Mouse (Mus musculus) heart, postnatal 4 days (tissue): ENCODE results near the gene Rpsa. TPM values are rescaled to one million over a fixed set of nuclear protein-coding genes. Genes with fewer than 3 reads are reported as not detected.
"Not testable (repeated sequence)": the region's sequence is repeated elsewhere in the genome, so short reads cannot be mapped to it uniquely, and the experiment has no call there.

ENCODE experiments used
- DNase-seq: peaks from one replicate; pipeline ENCODE4 v3.0.0; 2021
- total RNA-seq, 2 experiments: library from RNA; stranded (reverse); gene quantifications; 2 replicates each; pipeline ENCODE4 v1.2.3; 2021

Gene Rpsa
- 100 to 1,000 TPM; 837 to 845 TPM for total RNA-seq

DNA sequence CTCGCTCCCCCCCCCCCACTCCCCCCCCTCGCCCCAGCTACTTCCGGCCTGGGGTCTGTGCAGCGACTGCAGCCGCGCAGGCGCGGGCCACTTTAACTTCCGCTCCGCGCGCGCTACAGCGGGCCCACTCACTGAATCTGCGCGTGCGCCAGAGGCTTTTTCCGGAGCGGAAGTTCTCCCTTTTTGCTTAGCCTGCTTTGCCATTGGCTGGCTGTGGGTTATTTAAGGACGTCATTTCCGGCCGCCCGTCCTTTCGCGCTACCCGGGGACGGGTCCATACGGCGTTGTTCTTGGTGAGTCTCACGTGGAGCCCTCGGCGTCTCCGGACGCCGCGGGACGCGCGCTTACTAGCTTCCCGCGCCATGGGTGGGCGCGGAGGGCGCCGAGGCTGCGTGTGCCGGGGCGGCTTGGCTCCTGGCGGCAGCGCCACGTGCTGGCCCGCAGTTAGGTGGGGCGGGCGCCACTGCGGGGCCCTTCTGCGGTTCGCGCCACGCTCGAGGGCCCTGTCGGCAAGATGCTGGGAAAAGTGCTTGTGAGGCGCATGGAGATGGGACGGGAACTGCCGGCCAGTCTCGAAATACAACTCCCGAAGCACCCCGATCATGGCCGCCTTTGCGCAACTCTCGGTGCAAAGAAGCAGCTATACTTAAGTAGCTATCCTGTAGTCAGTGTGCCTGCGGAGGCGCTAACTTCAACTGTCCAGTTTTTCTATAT is at the start of gene Rpsa:
Gene Rpsa, plus strand, starts transcription at position 152 of the 714 bp plus-strand sequence.
- peak; percentile 98 for DNase-seq

DNA sequence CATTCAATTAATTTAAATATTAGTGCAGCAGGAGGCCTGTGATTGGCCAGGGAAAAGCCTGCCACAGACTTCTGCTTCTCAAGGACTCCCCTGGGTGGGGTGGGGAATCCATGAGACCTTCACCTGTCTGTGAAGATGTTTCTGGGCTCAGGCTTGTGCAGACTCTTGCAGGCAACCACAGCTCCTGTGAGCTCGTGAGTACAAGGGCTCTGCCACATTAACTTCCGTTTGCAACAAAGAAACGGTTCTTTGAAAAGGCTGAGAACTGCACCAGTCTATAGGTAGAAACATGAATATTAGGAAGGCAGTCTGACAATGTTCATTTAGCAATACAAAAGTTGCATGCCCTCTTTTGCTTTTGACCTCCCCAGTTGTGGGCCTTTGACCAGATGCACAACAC is 49.2 kb upstream of the Rpsa start:
- no peak for DNase-seq

DNA sequence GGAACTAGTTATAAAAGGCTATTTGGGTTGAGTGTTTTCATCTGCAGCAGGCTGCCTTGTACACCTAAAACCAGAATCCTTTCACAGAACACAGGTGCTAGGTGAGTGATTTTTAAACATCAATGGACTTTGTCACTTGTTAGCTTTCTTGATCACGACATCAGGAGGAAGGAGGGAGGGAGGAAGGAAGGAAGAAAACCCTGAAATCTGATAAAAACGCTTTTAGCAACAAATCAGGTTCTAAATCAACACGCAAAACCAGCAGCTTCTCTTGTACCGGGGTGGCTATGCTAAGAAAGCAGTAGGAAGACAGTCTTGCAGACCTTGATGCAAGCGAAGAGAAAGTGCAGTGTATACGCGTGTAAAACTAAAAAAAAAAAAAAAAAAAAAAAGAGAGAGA is 47.6 kb upstream of the Rpsa start:
- no peak for DNase-seq

DNA sequence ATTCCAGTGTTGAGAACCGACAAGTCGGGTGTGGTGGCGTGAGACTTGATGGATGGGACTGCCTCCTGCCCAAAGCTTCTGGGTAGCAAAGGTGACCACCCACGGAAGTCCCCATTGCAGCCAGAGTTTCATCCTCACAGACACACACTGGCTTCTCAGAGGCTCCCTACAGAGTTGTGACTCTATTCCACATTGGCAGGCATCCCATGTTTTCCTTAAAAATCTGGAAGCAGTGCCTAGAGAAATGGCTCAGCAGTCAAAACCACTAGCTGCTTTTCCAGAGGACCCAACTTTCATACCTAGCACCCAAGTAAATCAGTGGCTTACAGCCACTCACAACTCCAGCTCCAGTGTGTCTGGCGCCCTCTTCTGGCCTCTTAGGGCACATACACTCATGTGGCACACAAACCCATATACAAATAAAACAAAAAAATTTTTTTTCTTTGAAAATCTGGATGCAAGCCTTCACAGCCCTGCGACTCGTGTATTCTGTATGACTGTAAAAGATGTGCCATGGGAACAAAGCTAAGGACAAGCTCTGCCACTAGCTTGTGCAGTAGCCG is 46.9 kb upstream of the Rpsa start:
- DNase-seq = no peak

DNA sequence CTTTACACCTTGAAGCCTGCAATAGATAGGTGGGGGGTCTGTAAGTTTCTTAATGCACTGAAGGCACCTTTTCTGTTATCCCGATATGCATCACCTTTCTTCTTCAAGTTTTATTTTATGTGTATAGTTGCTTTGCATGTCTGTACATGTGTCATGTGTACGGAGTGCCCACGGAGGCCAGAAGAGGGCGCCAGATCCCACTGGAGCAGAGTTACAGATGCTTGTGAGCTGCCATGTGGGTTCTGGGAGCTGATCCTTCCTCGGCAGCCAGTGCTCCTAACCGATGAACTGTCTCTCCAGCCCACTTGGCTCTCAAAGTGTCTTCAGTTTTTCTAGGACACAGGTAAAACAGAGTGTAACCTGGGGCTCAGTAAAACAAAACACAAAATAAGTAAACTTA is 46.2 kb upstream of the Rpsa start:
- no peak for DNase-seq

DNA sequence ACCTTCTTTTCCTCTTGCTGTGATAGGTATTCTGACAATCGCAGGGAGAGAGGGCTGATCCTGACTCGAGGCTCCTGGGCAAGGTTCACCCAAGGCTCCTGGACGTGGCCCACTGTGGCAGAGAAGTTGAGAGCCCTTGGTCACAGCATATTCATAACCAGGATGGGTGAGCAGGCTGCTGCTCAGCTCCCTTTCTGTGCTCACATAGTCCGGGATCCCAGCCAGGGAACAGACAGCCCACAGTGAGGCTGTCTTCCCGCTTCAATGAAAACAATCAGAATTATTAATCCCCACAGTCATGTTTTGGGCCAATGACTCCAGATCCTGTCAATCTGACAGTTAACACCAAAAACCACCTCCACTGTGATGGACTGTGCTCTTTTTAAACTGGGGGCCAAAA is 45.5 kb upstream of the Rpsa start:
- DNase-seq = no peak

DNA sequence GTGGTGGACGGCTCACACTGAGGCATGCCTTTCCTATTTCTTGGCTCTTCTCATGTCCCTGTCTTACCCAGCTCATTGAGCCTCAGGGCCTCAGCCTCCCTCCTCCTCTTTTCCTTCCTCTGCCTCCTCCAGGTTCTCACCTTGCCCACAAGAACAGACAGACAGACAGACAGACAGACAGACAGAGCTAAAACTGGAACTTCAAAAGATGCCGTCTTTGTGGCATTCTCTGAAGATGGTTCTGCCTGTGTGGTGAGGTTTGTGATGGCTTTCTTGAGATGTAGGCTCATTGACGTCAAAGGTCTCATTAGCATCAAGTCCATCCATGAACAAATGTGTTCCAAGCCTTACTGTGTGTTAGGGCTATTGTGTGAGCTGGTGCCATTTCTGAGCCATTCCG is 44.8 kb upstream of the Rpsa start:
- DNase-seq = no peak

DNA sequence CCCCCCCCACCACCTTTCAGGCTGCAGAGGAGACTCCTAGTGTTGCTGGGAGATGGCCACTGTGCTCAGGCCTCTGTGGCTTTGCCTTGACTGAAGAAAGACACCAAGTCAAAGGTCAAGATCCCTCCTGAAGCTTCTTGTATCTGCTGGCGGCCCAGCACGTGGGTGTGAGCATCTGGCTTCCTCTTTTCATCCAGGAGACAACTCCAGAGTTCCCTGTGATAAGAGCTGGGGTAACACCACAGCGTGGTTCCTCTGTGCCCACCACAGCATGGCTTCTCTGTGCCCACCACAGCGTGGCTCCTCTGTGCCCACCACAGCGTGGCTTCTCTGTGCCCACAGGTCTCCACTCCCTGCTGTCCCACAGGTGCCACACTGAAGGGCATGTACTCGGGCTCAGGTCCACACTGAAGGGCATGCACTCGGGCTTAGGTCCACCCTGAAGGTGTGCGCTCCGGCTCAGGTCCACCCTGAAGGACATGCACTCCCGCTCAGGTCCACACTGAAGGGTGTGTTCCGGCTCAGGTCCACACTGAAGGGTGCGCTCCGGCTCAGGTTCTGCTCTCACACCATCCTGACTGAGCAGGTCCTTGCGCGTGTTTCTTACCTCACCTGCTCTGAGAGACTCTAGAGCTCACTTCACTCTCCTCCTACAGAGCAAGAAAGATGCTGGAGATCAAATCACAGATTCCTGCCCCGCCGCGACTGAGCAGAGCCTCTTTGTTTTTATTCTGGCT is 44.2 kb upstream of the Rpsa start:
- no peak for DNase-seq

DNA sequence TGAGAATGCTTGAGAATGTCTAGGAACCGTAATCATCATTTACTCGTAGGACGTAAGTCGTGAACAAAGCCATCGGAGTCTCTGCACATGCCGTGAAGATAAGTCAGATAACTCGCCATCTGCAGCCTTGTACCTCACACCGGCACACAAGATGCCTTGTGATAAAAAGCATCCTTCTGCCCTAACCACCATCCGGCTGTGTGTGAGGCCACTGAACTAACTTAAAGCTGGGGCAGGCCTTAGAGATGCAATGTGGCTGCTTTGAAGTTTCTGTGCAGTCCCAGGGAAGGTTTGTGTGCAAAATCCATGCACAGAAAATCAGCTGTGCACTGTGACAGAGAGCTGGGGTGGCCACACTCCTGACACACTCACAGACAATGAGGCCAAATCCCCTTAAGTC is 43.1 kb upstream of the Rpsa start:
- no peak for DNase-seq

DNA sequence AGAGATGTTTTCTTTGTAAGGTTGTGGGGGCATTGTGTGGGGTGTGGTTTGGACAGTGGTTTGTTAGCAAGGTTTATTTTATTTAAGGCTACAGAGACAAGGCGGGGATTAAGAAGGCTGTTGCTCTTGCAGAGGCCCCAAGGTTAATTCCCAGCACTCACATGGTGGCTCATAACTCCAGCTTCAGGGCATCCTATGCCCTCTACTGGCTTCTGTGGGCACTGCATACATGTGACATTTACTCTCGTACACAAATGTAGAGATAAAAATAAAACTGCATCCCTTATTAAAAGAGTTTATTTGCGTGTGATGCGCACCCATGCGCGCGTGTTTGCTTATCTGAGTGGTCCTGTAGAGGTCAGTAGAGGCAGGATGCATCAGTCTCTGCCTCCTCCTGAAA is 38.4 kb upstream of the Rpsa start:
- no peak for DNase-seq

DNA sequence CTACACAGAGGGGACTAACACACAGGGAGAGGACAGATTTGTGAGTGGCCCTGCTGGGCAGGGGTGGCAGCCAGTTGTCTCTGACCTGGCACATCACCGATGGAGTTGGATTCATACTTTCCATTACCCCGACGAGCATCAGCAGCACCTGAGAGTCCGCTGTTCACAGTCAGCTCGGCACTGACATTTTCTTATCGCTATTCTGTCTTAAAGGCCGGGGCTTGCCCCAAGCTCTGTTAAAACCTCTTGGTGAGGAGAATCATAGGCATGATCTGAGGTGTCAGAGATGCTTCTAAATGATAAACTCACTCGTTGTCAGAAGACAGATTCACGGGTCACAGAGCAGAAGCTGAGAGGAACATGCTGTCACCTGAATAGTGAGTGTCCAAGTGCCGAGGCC is 36.4 kb upstream of the Rpsa start:
- no peak for DNase-seq

DNA sequence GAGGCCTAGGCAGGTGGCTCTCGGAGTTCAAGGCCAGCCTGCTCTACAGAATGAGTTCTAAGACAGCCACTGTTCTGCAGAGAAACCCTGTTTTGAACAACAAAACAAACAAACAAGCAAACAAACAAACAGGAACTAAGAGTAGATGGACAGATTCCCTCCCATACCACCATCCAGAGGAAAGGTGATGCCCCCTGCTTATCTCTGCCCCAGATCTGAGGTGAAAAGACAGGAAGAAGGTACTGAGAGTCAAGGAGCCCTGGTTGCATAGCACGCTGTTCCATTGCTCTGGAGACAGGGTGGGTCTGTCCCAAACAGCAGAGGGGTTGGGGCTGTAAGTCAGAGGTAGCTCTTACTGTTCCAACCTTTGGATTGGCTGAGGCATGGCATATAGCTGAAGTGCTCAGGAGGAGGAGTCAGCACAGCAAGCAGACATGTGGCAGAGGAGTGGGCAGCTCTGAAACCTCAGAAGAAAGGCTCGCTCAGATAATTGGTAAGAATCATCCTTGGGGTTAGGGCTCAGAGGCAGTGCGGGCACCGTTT is 35.7 kb upstream of the Rpsa start, which contains the start of gene Ccr8:
Gene Ccr8, plus strand, starts transcription at position 419 of the 543 bp plus-strand sequence.
- DNase-seq = no peak

DNA sequence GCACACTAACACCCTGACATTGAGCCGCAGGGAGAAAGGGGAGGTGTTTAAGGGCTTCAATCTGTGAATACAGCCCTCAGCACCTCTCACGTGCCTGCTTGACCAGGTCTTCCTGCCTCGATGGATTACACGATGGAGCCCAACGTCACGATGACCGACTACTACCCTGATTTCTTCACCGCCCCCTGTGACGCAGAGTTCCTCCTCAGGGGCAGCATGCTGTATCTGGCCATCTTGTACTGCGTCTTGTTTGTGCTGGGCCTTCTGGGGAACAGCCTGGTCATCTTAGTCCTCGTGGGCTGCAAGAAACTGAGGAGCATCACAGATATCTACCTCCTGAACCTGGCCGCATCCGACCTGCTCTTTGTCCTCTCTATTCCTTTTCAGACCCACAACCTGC is 33.8 kb upstream of the Rpsa start:
- no peak for DNase-seq

DNA sequence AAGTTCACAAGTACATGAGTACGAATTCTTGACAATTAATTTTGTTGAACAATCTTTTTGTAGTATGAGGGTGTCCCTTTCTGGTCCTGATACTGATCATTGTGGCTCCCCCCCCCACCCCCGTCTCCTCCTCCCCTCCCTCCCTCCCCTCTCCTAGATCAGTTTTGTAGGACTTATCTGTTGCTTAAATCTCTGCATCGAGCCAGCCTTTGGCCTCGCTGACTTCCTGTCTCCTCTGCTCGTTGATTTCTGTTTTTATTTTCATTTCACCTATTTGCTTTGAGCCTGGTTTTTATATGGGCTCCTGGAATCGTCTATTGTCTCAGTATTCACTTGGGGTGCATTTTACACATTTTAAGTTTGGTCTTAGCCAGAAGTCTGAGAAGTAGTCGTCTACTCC is 31.6 kb upstream of the Rpsa start:
- no peak for DNase-seq

DNA sequence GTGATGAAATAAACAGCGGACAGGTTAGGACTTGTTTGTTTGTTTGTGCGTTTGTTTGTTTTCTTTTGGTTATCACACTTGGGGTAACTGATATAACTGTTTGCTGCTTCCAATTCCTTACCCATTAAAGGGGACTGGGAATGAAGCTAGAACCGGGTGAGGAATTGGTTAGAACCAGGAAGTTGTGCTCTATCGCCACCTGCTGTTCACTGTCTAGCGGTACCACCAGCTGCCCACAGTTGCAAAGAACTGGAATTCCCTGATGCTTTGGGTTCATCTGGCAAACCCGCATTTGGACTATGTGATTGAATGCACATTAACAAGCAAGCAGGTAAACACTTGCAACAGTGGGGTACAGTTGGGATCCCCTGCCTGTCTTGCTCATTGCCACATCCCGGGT is 28.8 kb upstream of the Rpsa start:
- DNase-seq = peak; percentile 81

DNA sequence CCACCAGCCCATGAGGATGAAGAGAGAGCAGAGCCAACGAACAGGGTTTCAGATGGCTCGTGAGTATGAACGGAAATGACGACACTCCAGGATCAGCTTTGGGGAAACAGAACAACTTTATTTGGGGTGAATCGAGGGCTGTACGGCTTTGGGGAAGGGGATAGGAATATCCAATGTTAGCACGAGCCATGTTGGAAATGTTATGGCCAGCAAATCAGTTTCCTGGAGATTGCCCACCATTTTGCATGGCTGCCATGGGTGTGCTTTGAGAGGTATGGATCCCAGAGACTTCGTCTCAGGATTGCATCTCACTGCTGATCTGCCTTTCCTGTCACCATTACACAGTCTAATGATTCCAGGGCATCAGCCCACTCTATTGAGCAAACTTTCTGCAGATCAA is 28.2 kb upstream of the Rpsa start:
- DNase-seq = no peak

DNA sequence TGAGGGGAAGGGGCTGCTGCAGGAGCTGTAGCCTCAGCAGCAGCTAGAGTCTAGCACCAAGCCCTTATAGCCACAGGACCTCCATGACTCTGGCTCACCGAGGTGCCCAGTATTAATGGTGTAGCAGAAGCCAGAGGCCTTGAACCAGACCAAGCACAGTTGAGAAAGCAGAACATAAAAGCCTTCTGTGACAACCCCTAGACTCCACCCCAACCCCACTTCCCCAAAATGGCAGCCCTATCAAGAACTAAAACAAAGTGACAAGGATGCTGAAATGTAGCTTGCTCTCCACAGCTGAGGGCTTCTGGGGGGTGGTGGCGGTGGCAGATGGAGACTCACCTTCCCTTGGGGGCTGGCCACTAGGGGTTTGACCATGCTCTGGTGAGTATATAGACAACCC is 26.3 kb upstream of the Rpsa start:
- DNase-seq = no peak

DNA sequence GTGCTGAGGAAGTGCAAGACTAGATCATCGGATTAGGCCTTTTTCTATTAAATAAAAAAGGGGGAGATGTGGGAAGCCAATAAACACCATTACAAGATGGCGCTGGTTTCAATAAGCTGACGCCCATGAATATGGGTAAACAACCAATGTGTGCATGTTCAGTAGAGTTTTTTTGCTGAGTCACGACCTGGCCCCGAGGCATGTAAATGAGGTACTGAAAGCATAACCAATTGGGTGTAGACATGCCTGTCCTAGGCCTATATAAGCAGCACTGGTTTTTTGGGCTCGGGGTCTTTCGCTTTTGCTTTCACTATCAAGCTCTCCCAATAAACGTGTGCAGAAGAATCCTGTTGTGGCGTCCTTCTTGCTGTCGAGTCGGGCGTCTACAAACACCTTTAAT is 18.5 kb upstream of the Rpsa start:
- not testable (repeated sequence) for DNase-seq

DNA sequence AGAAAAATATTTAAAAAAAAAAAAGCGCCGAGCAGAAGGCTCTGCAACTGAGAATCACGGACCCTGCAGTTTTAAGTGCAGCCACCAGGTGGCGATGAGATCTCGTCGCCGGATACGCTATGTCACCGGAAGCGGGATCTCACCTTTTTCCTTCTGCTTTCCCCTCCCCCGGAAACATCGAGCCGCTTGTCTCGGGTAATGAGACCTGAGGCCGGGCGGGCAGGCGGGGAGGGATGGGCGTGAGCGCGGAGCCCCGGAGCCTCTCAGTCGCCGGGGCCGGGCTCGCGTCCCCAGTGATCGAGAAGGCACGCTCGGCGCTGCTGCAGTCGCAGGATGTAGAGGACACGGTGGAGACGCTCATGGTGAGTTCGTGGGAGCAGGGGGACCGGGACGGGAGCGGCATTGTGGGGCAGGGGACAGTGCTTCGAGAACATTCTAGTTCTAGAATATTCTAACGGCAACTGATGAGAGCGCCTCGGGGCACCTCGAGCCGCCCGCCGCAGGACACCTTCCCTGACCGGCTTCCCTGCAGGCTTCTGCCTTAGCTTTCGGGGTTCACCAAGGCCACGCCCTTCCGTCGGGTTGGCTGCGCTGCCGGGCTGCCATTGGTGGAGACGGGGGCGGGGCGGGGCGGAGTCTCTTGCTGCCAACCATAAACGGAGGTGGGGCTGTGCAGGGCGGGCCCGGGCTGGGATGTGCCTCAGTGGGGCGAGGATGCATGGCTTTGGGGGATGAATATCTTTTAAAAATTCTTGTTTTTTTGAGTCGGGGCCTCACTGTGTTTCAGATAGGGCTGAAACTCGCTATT is 17.1 kb upstream of the Rpsa start, which contains the start of gene Slc25a38:
Gene Slc25a38, plus strand, starts transcription at position 164 of the 808 bp plus-strand sequence.
- DNase-seq = peak; percentile 96

DNA sequence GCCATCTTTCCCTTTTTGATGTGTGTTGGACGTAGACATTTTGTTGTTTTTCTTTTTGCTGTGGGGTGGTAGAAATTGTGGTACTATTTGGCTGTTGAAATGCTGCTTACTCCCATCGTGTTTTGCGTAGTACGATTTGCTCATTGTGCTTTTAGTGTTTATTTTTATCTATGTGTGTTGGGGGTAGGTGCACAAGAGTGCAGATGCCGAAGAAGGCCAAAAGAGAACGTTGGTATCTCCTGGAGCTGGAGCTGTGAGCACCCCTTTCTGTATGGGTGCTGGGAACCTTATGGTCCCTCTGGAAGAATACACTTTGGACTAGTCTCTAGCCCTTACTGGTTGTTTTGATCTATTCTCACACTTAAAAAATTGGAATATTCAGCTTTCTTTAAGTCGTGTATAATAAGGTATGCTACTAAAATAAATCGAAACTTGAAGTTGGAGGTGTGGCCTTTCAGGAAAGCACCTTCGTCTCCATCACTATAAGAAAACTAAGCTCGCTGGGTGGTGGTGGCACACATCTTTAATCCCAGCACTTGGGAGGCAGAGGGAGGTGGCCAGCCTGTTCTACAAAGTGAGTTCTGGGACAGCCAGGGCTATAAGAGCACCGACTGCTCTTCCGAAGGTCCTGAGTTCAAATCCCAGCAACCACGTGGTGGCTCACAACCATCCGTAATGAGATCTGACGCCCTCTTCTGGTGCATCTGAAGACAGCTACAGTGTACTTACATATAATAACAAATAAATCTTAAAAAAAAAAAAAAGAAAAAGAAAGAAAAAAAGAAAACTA is 16.1 kb upstream of the Rpsa start:
- no peak for DNase-seq

DNA sequence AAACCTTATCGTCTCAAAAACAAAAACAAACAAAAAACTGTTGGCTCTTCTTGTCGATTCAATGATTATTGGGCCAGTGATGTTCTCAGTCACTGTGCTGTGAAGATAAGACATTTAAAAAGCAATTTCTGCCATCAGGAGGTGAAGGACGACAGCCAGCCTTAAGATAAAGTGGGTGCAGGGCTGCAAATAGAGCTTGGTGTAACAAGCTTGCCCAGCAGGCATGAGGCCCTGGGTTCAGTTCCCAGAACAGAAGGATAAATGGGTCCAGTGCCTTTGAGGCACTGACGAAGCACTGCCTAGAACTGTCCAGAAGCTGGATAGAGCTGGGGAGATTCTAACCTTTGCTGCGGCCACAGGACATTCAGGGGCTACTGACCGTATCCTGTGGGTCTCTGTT is 15.0 kb upstream of the Rpsa start:
- no peak for DNase-seq

DNA sequence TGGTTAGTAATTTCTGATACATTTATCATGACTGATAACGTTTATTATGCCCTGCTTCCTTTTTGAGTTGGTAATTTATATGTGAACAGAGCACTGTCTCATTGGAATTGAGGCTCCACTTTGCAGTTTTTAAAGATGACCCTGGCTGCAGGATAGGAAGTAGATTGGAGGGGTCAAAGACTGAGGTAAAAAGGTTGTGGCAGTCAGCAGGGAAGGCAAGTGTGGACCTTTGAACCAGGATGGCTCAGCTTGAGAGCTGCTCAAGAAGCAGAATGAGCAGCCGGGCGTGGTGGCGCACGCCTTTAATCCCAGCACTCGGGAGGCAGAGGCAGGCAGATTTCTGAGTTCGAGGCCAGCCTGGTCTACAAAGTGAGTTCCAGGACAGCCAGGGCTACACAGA is 14.0 kb upstream of the Rpsa start:
- no peak for DNase-seq
